Mouse (Mus musculus) C2C12 (cell line): ENCODE measurements around the gene Mmp15. TPM values are rescaled to one million over a fixed set of nuclear protein-coding genes. Genes with fewer than 3 reads are reported as not detected.

Source experiments
- H3K27me3 ChIP-seq: one replicate; pipeline ENCODE4 v1.6.1; 2011; ENCODE audit not compliant: control insufficient read depth, insufficient read depth, insufficient read length
- H3K36me3 ChIP-seq: one replicate; pipeline ENCODE4 v1.6.1; 2011; ENCODE audit not compliant: control insufficient read depth, insufficient read depth
- H3K4me3 ChIP-seq: one replicate; pipeline ENCODE4 v1.5.1; 2011; ENCODE audit warnings: mild to moderate bottlenecking, control low read depth; ENCODE audit not compliant: poor library complexity, insufficient read depth, severe bottlenecking
- H3K79me2 ChIP-seq: one replicate; pipeline ENCODE4 v1.6.1; 2011; ENCODE audit not compliant: control insufficient read depth, insufficient read depth
- H3K79me3 ChIP-seq: one replicate; pipeline ENCODE4 v1.6.1; 2011; ENCODE audit warnings: low read depth, control low read depth
- H3ac ChIP-seq: one replicate; pipeline ENCODE3; 2011; ENCODE audit warnings: low read depth; ENCODE audit not compliant: control insufficient read depth, insufficient read length
- CEBPB ChIP-seq: IDR thresholded peaks from one replicate; pipeline ENCODE4 v1.6.1; 2011; ENCODE audit warnings: low read depth, mild to moderate bottlenecking, control low read depth, moderate library complexity
- CTCF ChIP-seq: IDR thresholded peaks from one replicate; pipeline ENCODE4 v1.5.1; 2011; ENCODE audit not compliant: control insufficient read depth, insufficient read depth, insufficient read length
- FOSL1 ChIP-seq: IDR thresholded peaks from one replicate; pipeline ENCODE4 v1.8.0; 2011; ENCODE audit warnings: mild to moderate bottlenecking, low read length; ENCODE audit not compliant: poor library complexity, insufficient read depth, severe bottlenecking
- MAX ChIP-seq: IDR thresholded peaks from one replicate; pipeline ENCODE4 v1.6.1; 2011; ENCODE audit warnings: mild to moderate bottlenecking, control low read depth
- MYOD1 ChIP-seq: IDR thresholded peaks from one replicate; pipeline ENCODE4 v1.6.1; 2011; ENCODE audit warnings: low read depth; ENCODE audit not compliant: control insufficient read depth, insufficient read length
- MYOG ChIP-seq: IDR thresholded peaks from one replicate; pipeline ENCODE4 v1.6.1; 2011; ENCODE audit not compliant: control insufficient read depth, insufficient read length; ENCODE audit errors: extremely low read depth
- USF1 ChIP-seq: IDR thresholded peaks from one replicate; pipeline ENCODE4 v1.6.1; 2011; ENCODE audit warnings: low read depth, mild to moderate bottlenecking, control low read depth, moderate library complexity
- polyA plus RNA-seq: library from polyadenylated mRNA; unstranded; fragments of >200 nt; fragmentation: generic; extraction: Trizol; gene quantifications from one replicate; pipeline ENCODE4 v1.2.1, GENCODE M21; 2012; ENCODE audit warnings: missing spikeins

The Mmp15 gene
- polyA plus RNA-seq, 1 experiment: 6.0 TPM

- H3K4me3 ChIP-seq: no peak overlapping the region
- no peaks in the 10 kb centered on the region for H3K27me3 ChIP-seq
- H3ac ChIP-seq: no peak overlapping the region
- no peaks in the 10 kb centered on the region for H3K79me2 ChIP-seq
- H3K79me3 ChIP-seq: no peaks in the 10 kb centered on the region
- TF ChIP-seq MYOG (no peak), MAX (no peak), MYOD1 (no peak), FOSL1 (no peak), CEBPB (no peak), USF1 (no peak), CTCF (no peak)
- no peaks in the 10 kb centered on the region for H3K36me3 ChIP-seq
Measured at GRCm38 (mm10) chr8:95354606-95355005, 2.5 kb downstream of the Mmp15 start.

- Histone ChIP-seq H3K79me3 (no peaks in the 10 kb centered on the region), H3ac (no peak overlapping the region), H3K4me3 (no peak overlapping the region), H3K79me2 (no peaks in the 10 kb centered on the region), H3K36me3 (no peaks in the 10 kb centered on the region), H3K27me3 (no peaks in the 10 kb centered on the region)
- no peak for TF ChIP-seq MYOD1
- no peak for TF ChIP-seq MYOG
- no peak for TF ChIP-seq CEBPB
- TF ChIP-seq FOSL1: no peak
- no peak for TF ChIP-seq USF1
- TF ChIP-seq MAX: no peak
- TF ChIP-seq CTCF: no peak
Measured at GRCm38 (mm10) chr8:95358550-95359411, 6.7 kb downstream of the Mmp15 start.

GRCm38 (mm10) chr8:95360181-95361015 is 8.3 kb downstream of the Mmp15 start:
- Histone ChIP-seq H3K27me3 (no peaks in the 10 kb centered on the region), H3ac (no peak overlapping the region), H3K79me2 (no peaks in the 10 kb centered on the region), H3K36me3 (no peaks in the 10 kb centered on the region), H3K79me3 (no peaks in the 10 kb centered on the region), H3K4me3 (no peak overlapping the region)
- TF ChIP-seq MAX (no peak), CEBPB (no peak), USF1 (no peak), FOSL1 (no peak), CTCF (no peak), MYOD1 (no peak), MYOG (no peak)

- Histone ChIP-seq H3K36me3 (no peaks in the 10 kb centered on the region), H3K79me2 (no peaks in the 10 kb centered on the region), H3ac (no peak overlapping the region)
Measured at GRCm38 (mm10) chr8:95361016-95361341, 8.9 kb downstream of the Mmp15 start.

GRCm38 (mm10) chr8:95362272-95362671 is 10.2 kb downstream of the Mmp15 start:
- no peaks in the 10 kb centered on the region for H3K79me2 ChIP-seq
- no peak for TF ChIP-seq MYOD1
- no peak for TF ChIP-seq MYOG
- no peak for TF ChIP-seq USF1
- no peak for TF ChIP-seq CEBPB
- TF ChIP-seq CTCF: no peak
- H3K4me3 ChIP-seq: no peak overlapping the region
- H3K79me3 ChIP-seq: no peaks in the 10 kb centered on the region
- H3K36me3 ChIP-seq: no peaks in the 10 kb centered on the region
- no peak overlapping the region for H3ac ChIP-seq
- no peaks in the 10 kb centered on the region for H3K27me3 ChIP-seq

More at GRCm38 (mm10) chr8:95361016-95361341, 8.9 kb downstream of the Mmp15 start:
- no peak overlapping the region for H3K4me3 ChIP-seq
- no peaks in the 10 kb centered on the region for H3K79me3 ChIP-seq
- TF ChIP-seq USF1 (no peak), MAX (no peak), MYOG (no peak)
- H3K27me3 ChIP-seq: no peaks in the 10 kb centered on the region

- Histone ChIP-seq H3K36me3 (no peaks in the 10 kb centered on the region), H3K4me3 (no peak overlapping the region), H3K79me2 (no peaks in the 10 kb centered on the region), H3K27me3 (no peaks in the 10 kb centered on the region), H3ac (no peak overlapping the region), H3K79me3 (no peaks in the 10 kb centered on the region)
- TF ChIP-seq MAX (no peak), MYOG (no peak), CEBPB (no peak), CTCF (no peak), MYOD1 (no peak), USF1 (no peak), FOSL1 (no peak)
Measured at GRCm38 (mm10) chr8:95363849-95364248, 11.8 kb downstream of the Mmp15 start.
